Mouse (Mus musculus): ENCODE measurements around the gene Slc25a24. TPM values are rescaled to one million over a fixed set of nuclear protein-coding genes. Genes with fewer than 3 reads are reported as not detected.

Slc25a24 gene
- polyA plus RNA-seq, 1 experiment, result 1.7 TPM

- no peak overlapping the region for H3K4me3 ChIP-seq (ENCODE audit: insufficient read depth, low read length)
- H3K4me1 ChIP-seq (ENCODE audit: control insufficient read depth, insufficient read depth, low read length), result no peaks in the 10 kb centered on the region
- no peak overlapping the region for H3K27ac ChIP-seq (ENCODE audit: insufficient read depth, low read length)
- TF ChIP-seq CTCF (IDR thresholded peaks at IDR 0.05; ENCODE audit: extremely low read depth, insufficient read depth, low read length) (no peak), POLR2A (IDR thresholded peaks at IDR 0.05; ENCODE audit: extremely low read depth, insufficient read depth, low read length) (no peak)
Measured at GRCm38 (mm10) chr3:109212322-109212721, 89.4 kb downstream of the Slc25a24 start.

GRCm38 (mm10) chr3:109216352-109216751, 93.4 kb downstream of the Slc25a24 start:
- Histone ChIP-seq H3K4me3 (ENCODE audit: insufficient read depth, low read length) (no peak overlapping the region), H3K4me1 (ENCODE audit: control insufficient read depth, insufficient read depth, low read length) (no peaks in the 10 kb centered on the region), H3K27ac (ENCODE audit: insufficient read depth, low read length) (no peak overlapping the region)
- TF ChIP-seq POLR2A (IDR thresholded peaks at IDR 0.05; ENCODE audit: extremely low read depth, insufficient read depth, low read length) (no peak), CTCF (IDR thresholded peaks at IDR 0.05; ENCODE audit: extremely low read depth, insufficient read depth, low read length) (no peak)

Other genes starting within 250 kb of the Slc25a24 start
- gene Fndc7, start 233.1 kb upstream of the Slc25a24 start, polyA plus RNA-seq (2012; rRNA removed), result 0.08 and 0.13 TPM in 2 replicates
- 61.7 and 71.6 TPM in 2 replicates for gene Prpf38b, start 211.4 kb upstream of the Slc25a24 start, polyA plus RNA-seq (2012; rRNA removed)
- 1.5 and 1.7 TPM in 2 replicates for gene Henmt1, start 183.3 kb upstream of the Slc25a24 start, polyA plus RNA-seq (2012; rRNA removed)
- gene Gm9857, start 182.7 kb upstream of the Slc25a24 start, polyA plus RNA-seq (2012; rRNA removed), result not detected in 2 replicates
- gene Fam102b, start 95.5 kb upstream of the Slc25a24 start, polyA plus RNA-seq (2012; rRNA removed), result 14.2 and 14.8 TPM in 2 replicates
- not detected in 2 replicates for gene Slc25a54, start 42.7 kb upstream of the Slc25a24 start, polyA plus RNA-seq (2012; rRNA removed)
- 3.5 and 3.8 TPM in 2 replicates for gene Vav3, start 217.5 kb downstream of the Slc25a24 start, polyA plus RNA-seq (2012; rRNA removed)